Mouse (Mus musculus) megakaryocyte progenitor cell, adult 5-6 weeks (primary cell): ENCODE results near the gene Ccdc158. TPM values are rescaled to one million over a fixed set of nuclear protein-coding genes. Genes with fewer than 3 reads are reported as not detected.

Source experiments
- ATAC-seq: replicated peaks from 2 replicates; pipeline ENCODE4 v1.8.0; 2016; ENCODE audit warnings: mild to moderate bottlenecking, moderate TSS enrichment, inconsistent platforms; ENCODE audit not compliant: poor library complexity
- total RNA-seq, 2 experiments: library from RNA; stranded (forward) in 1 of 2; stranded (reverse) in 1 of 2; fragments of 157-497, 149-512 nt in 1 of 2; fragments of 200-1000 nt in 1 of 2; gene quantifications; 2 replicates each; pipeline versions ENCODE4 v1.2.3 to v1.2.4; 2015 to 2017

The Ccdc158 gene
- total RNA-seq (2015) = 2.3 and 5.6 TPM in 2 replicates
- total RNA-seq (2017) = 3.5 and 4.6 TPM in 2 replicates

DNA sequence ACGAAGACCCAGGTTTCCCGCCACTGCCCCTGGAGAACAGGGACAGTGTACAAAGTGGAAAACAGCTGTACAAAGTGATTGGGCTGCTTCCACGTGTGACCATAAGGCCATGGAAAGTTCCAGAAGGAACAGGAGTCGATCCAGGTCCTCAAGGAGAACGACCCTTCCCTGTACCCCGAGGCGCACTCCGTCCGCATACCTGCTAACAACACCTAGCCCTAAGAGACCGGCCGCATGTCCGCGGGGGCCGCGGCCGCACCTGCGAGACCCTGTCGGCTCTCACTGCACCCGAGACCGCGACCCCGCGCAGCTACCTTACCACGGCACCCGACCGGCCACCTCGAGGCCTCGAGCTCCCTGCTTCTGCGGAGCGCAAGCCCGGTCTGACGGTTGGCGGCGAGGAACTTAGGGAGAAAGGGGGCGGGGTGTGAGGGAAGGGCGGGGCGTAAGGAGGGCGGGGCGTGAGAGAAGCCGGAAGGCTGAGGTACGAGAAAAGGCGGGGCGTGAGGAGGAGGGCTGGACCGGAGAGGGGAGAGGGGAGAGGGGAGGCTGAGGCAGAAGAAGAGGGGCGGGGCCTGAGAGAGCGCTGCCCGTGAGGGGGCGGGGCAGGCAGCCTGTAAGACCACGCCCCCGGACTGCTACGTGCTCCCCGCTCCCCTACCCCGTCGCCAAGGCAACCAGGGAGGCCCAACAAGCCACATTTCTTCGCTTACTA is at the start of gene Ccdc158:
Gene Ccdc158 (minus strand): TSS at position 413 of the 715 bp plus-strand sequence.
- peak; percentile 94 for ATAC-seq

DNA sequence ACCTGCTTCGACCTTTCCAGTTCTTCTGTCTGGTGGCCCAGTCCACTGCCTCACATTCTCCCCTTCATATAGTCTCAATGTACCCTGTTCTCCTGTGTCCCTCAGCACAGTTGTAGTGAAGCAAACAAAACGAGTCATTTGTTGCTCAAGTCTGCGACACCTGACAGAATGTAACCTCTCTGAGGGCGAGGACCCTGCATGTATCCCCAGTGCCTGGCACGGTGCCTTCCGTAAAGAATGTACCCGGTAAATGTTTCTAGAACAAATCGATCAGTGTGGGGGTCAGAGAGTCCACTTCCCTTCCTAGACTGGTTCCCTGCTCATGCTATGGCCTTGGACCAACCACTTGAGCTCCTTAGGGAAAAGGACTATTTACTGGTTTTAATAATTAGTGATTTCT is 46.5 kb upstream of the Ccdc158 start:
- ATAC-seq = no peak

DNA sequence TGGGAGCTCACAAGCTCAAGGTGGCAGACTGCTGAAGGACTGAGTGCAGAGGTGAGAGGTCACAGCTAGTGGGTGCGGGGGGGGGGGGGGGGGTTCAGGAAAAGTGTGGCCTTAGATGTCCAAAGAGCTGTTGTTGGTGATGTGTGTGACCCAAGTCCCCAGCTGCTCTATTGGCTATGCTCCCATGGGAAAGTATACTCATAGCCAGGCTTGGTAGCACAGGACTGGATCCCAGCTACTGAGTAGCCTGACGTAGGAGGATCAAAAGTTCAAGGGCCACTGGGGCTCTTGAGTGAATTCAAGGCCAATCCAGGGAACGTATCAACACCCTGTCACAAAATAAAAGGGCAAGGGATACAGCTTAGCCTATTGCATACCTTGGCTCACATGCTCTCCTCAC is 43.8 kb upstream of the Ccdc158 start:
- no peak for ATAC-seq

DNA sequence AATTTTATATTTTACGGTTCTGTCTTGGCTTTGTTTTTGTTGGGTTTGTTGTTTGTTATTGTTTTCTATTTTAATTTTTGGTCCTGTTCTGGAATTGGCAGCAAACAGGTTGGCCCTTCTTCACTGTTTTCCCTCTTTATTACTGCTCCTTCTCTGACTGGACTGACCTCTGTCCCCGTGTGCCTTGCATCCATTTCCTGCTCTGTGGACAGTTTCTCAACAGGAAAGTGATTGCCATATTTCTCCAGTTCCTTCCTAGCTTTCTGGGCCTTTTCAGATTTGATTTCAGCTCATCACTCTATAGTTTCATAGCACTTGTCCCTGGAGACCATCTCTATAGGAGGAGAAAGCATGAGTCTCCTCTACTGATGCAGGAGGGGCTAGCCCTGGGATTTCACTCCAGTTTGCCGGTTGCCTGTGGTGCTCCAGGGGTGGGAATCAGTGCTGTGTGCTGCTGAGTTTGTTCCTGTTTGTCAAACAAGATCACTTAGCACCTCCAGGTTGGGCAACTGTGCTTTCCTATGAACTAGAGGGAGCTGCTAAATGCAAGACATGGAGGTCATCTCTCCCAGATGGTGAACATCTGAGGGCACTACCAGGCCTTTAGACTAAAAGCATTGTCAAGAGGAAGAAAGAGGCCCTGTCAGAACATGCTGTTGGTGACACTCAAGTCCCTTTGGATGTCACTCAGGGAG is 42.7 kb upstream of the Ccdc158 start:
- ATAC-seq = no peak

DNA sequence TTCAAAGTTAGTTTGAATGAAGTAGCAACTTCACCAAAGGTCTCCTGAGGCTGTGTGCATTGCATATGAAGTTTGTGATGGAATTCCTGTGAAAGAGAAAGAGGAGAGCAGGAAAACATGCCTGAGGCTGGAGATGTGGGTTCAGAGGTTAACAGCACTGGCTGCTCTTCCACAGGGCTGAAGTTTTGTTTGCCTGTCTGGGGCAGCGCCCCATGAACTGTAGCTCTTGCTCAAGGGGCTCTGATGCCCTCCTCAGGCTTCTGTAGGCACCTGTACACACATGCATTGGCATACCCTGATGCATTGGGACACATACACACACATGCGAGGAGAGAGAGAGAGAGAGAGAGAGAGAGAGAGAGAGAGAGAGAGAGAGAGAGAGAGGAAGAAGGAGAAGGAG is 40.8 kb upstream of the Ccdc158 start:
- ATAC-seq = no peak

DNA sequence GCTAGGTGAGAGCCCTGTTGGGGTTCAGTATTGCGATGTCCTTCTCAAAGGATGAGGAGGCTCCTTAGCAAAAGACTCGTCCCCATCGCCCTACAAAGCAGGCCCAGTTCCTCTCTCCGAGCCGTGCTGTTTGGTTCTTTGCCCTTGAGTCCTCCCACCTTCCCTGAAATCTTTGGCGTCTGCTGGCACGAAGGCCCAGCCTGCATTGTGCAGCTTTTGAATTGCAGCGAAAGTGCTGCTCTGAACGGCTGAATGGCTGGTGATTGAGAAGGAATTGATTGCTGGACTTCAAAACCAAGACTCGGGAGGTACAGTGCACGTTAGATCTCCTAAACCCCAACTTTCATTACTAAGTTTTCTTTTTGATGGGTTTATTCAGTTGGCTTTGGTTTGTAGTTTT is 40.2 kb upstream of the Ccdc158 start:
- no peak for ATAC-seq

DNA sequence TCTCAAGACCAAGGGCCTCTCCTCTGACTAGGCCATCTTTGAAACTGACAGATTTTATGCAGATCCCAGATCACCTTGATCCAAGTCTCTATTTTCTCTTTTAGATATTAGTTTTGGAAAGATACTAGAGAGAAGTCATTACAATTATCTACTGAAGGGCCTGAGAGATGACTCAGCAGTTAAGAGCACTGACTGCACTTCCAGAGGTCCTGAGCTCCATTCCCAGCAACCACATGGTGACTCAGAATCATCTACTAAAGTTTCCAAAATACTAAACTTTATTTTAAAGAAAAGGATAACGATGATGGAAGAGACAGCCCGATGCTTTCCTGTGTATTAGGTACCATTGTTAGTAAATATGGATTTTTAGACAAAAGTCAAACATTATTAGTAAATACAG is 39.8 kb upstream of the Ccdc158 start:
- ATAC-seq = no peak

DNA sequence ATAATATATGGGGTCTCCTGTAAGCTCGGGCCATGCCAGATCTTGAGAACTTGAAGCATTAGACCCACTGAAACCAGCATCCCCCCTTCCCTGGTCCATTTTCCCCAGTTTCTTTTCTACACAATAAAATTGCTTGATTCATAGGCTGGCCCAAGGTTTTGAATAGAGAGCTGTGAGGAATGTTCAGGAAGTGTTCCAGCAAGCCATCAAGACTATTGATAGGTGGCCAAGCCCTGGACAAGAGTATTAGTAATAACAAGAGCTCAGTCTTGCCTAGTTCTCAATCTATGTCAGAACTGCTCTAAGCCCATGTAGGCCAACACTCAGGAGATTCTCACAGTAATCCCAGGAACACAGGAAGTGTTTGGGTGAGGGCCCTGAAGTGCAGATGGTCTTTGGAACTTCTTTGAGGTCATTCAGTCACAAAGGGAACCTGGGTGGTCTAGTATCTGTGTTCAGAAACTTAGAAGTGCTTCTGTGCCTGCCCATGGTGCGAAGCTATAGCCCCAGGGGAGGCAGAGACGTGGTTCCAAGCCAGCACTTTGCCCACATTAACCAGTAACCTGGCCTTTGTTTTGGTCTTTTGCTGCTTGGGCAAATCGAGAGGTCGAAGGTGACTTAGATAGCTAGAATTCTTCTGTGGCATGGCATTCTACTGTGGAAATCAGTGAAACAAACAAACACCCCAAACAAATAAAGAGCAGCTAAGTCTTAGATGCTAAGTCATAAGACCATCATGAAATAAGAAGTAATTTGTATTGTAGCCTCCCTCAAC is 37.7 kb upstream of the Ccdc158 start:
- ATAC-seq = no peak

DNA sequence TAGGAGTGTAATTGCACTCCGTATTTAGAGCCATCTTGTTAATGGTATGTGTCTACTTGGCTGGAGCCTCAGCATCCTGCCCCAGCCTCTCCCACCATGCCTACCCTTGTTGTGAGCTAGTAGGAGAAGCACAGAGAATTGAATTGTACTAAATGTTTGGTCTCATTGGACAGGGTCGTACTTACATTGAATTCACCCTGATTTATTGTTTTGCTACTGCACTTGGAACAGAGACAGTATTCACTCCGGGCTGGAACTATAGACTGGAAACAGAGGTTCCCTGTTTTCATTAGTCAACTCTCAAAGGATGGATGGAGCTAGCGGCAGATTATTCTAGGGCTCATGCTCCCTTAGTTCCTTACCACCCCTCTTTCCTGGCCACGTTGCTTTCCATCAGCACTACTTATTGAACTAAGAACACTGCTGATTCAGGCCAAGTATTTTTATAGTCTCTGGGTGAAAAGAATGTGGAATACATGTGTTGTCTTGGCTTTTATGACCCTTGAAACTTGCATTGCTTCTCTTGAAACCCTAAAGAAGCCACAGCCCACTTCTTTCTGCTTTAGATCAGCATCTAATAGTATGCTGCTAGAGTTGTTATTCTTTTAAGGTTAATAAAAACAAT is 36.7 kb upstream of the Ccdc158 start:
- ATAC-seq = no peak

DNA sequence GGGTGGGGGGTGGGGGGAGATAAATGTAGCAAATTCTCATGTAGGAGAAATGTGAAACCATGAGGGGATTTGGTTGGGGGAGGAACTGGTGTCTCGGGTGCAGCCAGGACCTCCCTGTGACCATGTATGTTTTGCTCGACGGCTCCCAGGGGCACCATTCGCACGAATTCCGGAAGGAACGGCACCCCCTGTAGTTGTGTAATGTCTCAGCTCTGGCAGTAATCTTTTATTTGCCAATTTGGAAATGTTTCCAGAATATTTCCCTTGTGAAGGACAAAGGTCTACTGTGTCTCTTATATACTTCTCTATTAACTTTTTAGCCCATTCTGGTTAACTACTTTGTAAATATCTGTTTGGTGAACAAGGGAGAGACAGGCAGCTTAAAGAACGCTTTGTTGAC is 35.7 kb upstream of the Ccdc158 start:
- no peak for ATAC-seq

DNA sequence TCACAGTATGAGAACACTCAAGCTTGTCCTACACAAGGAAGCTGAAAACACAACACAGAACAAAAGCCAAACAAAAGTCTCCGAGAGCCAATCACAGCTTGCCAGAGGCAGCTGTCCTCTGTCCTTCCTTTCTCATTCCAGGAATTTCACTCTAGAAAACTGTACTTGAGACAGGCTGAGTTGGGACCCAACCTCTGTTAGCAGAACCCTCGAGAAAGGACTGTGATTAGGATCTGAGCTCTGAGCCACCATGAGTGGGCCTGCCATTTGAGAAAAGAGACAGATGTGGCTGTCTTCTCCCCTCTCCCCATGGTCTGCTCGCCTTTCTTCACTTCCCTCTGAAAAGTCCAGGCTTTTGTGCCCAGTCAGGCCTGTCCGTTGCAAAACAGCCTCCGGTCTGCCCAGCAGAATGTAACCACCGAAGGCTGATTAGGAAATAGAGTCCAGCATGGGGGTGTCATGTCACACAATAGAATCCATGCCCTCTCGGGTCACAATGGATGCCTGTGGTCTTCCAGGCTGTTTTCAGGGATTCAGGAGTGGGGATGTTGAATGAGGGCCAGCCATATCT is 32.9 kb upstream of the Ccdc158 start:
- ATAC-seq = peak; percentile 83

DNA sequence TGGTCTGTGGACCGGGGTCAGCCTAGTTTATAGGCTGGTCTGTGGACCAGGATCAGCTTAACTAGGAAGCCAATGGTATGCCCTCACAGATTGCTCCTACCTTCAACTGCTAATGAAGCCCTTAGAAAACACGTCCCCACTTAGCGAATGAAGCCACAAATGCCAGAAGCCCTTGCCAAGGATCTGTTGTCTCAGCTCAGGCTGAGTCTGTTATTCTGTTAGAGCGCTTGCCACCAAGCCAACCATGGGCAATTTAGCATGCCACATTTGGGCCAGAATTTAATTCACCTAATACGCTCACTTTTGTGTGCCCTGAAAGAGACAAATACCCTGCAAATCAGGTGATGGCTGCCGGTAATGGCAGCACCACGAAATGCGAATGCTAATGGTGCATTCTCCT is 28.6 kb upstream of the Ccdc158 start:
- no peak for ATAC-seq

DNA sequence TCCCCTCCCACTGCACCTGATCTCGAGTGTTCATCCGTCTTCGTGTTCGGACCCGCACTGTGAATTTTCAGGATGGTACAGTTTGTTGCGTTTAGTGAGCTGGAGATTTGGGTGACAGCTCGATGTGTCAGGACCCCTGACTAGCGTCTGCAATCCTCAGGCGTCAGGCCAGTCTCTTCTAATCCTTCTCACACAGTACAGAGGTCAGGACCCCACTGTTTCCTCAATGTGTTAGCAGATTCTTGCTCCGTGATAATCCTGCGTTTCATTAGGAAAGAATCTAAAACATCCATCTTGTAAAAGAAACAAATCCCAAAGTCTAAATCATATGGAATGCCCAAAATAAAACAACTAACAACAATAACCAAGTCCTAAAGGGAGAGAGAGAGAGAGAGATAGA is 26.7 kb upstream of the Ccdc158 start:
- ATAC-seq = no peak

DNA sequence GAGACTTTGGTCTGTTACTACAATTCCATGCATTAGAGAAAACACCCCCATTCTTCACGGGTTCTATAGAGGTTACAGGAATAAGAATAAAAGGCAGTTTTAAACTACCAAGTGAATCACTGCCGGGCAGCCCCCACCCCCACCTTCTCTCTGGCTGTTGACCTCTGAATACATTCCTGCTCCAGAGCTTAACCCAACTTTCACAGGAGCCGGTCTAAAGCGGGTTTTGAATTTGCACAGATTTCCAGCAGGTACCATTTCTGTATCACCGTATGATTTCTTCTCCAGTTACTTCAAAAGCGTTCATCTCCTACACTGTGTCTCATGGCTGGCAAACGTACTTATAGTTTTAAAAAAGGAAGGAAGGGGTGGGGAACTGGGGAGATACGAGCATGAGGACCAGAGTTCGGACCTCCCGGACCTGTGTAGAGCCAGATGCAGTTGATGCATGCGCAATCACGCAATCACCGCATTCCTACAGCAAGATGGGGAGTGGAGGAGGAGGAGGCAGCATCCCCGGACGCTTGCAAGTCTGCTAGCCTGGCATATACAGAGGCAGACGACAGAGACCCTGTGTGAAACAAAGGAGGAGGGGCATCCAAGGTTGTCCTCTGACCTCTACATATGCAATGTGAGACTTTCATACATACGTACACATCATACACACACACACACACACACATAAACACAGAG is 23.9 kb upstream of the Ccdc158 start:
- no peak for ATAC-seq

DNA sequence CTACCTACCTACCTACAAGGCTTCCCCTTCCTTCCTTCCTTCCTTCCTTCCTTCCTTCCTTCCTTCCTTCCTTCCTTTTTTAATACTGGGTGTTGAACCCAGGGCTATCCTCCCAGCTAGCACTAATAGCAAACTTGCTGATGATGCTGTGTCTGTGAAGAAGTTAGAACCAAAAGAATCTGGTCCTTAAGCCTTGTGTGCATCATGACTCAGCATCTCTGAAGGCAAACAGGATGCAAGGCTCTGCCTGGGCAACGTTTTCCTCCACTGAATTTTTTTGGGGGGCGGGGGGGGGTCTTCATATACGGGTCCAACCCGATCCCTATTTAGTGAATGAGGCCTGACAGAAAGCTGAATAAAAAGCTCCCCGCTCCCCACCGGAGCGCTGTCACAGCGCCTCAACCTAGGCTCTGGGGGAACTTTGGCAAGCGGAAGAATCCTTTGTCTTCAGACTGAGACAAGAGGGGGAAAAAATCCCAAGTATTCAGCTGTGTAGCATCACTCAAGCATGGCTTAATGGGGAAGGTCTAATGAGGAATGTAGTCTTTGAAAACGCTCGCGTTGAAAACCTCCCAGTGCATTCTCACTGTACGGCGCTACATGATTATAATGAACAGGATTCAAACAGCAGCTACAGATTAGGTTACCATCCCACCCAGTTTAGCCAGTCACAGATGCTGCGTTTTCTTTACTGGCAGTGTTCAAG is 23.2 kb upstream of the Ccdc158 start:
- ATAC-seq = no peak

DNA sequence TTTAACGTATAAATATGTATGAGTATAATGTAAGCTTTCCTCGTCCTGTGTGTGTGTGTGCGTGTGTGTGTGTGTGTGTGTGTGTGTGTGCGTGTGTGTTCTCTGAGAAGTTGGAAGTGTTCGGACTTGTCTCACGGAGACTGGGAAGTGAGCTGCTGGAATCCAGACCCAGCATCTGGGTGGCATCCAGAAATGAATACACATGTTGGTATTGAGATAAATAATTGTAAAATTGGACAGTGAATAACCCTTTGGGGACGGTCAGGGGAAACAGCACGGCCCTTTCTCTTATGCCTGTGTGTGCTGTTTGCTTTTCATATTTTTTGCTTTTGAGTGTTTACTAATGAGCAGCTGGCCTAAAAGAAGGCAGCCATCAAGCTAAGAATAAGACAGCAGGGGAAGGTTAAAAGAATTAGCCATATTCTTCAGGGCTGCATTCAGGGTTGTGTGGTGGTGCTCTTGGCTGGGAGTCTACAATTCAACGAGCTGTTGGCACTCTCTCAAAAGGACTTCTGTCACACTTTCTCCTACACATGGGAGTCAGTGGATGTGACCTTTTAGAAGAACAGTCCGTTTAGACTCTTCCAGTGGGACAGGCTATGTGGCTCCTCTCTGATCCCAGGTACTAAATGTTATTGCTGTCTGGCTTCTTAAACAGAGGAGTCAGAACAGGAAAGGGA is 19.4 kb upstream of the Ccdc158 start:
- no peak for ATAC-seq

DNA sequence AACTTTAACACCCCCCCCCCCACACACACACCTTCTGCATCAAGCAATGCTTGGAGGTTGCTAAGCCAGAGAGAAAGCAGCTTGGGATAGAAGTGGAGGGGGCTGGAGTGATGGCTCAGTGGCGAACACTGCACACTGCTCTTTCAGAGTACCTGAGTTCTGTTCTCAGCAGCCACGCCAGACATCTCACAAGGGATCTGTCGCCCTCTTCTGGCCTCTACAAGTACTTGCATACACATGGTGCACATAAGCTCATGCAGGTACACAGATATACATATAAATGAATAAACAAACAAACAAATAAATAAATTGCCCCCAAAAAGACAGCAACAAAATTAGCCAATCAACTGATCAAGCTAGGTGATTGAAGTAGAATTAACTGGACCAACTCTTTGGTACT is 18.7 kb upstream of the Ccdc158 start:
- no peak for ATAC-seq

DNA sequence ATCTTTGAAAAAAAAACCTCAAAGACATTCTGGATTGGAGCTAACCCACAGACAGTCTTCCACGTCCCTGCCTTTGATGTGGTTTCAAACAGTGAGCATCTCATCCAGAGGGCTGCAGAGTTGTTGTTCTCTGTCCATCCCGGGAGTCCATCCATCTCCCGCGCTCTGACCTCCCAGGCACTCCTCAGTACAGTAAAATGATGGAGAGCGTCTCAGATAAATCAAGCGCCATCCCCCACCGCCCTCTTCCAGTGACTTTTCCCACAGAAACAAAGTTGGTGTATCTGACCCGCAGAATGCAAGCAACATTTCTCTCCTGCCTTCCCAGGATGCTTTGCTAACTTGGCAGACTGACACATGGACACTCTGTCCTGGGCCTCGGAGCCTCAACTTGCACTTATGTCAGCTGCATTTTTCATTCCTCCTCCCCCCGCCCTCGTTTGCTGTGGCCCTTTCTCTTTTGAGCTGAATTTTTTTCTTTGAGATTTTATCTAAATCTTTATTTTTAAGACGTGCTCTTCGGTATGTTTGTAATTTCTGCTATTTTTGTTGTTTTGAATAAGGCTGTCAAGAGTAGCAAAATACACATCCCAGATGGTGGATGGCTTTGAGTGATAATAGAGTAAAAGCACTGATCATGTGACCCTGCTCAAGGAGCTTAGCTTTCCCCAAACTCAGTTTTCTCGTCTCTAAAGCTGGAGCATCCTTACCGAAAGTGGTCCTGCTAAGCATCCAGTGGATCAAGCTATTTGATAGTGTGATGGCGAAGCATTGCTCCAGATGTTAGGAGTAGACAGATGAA is 17.3 kb upstream of the Ccdc158 start:
- no peak for ATAC-seq

DNA sequence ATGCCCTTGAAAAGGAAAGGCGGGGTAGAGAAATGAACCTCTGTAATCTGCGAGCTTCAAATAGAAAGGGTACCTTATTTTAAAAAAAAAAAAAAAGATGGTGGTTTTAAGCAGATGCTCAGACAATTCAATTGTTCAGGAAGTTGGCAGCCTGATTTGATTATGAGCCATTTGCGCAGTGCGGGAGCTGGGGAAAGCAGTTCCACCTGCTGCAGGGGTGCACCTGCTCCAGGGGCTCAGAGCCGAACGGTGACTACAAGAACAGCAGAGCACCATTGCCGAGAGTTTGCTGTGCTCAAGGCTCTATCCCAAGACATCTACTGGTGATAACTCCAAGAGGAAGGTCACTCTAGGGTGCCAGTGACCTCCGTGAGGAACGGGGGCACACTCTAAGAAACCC is 13.5 kb upstream of the Ccdc158 start:
- ATAC-seq = no peak
